Mouse (Mus musculus) midbrain, embryonic 12.5 days (tissue): ENCODE measurements at regions not wholly inside any gene's neighbourhood (a gene's known extent, or its start where the extent isn't known, plus 50 kb on each side); places are given as distances from the start of the nearest gene placed in this dataset.

Experiments
- ATAC-seq: fragments of 200-750 bp; cut with Nextera tagmentation; 2 replicates; pipeline ENCODE4 v1.8.0; 2017; ENCODE audit warnings: low read depth, moderate TSS enrichment, moderate library complexity; ENCODE audit not compliant: low FRiP score
- H3K27ac ChIP-seq: fragments of 300-500 bp; sonication (generic); replicated peaks from 2 replicates; pipeline ENCODE4 v1.5.1; 2016; ENCODE audit warnings: mild to moderate bottlenecking
- H3K27me3 ChIP-seq: fragments of 300-500 bp; sonication (generic); 2 replicates; pipeline ENCODE4 v1.6.1; 2016; ENCODE audit warnings: mild to moderate bottlenecking
- H3K36me3 ChIP-seq: fragments of 300-500 bp; sonication (generic); 2 replicates; pipeline ENCODE4 v1.6.1; 2016
- H3K4me1 ChIP-seq: fragments of 300-500 bp; sonication (generic); 2 replicates; pipeline ENCODE4 v1.6.1; 2016
- H3K4me2 ChIP-seq: fragments of 300-500 bp; sonication (generic); replicated peaks from 2 replicates; pipeline ENCODE4 v1.6.1; 2016; ENCODE audit warnings: mild to moderate bottlenecking, moderate library complexity
- H3K4me3 ChIP-seq: fragments of 300-500 bp; sonication (generic); 2 replicates; pipeline ENCODE4 v1.5.1; 2016; ENCODE audit warnings: mild to moderate bottlenecking
- H3K9ac ChIP-seq: fragments of 300-500 bp; sonication (generic); replicated peaks from 2 replicates; pipeline ENCODE4 v1.6.1; 2016; ENCODE audit warnings: mild to moderate bottlenecking, moderate library complexity
- H3K9me3 ChIP-seq: fragments of 300-500 bp; sonication (generic); 2 replicates; pipeline ENCODE4 v1.6.1; 2016; ENCODE audit warnings: mild to moderate bottlenecking
- WGBS: fragments of 180-500 bp; shearing (Covaris S2); methylation state at CpG from one replicate; pipeline ENCODE4 v1.1.7; 2016; 5-methylcytosine and 5-hydroxymethylcytosine counted together

GRCm38 (mm10) chr15:57589404-57590377 lies 112.3 kb upstream of the Slc22a22 start:
- Histone ChIP-seq H3K36me3 (no peaks in the 10 kb centered on the region), H3K27ac (peak overlapping the region; percentile 42), H3K4me3 (no peak overlapping the region), H3K4me2 (peak overlapping the region; percentile 21; the same call in 1 of the 2 replicates), H3K9me3 (no peaks in the 10 kb centered on the region), H3K4me1 (peaks cover 16% of the 10 kb centered on the region), H3K27me3 (no peaks in the 10 kb centered on the region), H3K9ac (no peak overlapping the region)
- 32% methylated on average over 11 of the region's 12 CpGs for WGBS
- peak; percentile 81 for ATAC-seq

DNA sequence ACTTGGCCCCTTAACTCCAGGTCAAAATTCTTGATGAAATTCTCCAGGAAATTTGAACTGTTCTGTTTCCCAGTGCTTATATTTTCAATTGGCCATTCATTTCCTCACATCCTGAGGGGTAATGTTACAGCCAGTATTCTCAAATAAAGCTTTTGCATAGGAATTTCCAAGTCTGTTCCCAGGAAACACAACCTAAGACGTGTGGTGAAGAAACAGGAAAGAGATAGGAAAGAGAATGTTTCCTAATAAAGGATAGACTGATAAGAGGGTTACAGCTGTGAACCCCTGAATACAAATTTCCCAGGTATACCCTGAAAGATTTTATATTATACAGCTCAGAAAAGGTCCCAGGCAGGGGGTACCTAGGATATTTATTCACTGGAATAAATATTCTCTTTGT lies 108.0 kb upstream of the Slc22a22 start:
- H3K4me3 ChIP-seq = no peak overlapping the region
- ATAC-seq = no peak
- H3K9ac ChIP-seq = no peak overlapping the region
- no peak overlapping the region for H3K27ac ChIP-seq
- H3K9me3 ChIP-seq = no peaks in the 10 kb centered on the region
- peaks cover 11% of the 10 kb centered on the region for H3K4me1 ChIP-seq
- no peak overlapping the region for H3K4me2 ChIP-seq
- no peaks in the 10 kb centered on the region for H3K27me3 ChIP-seq
- no peaks in the 10 kb centered on the region for H3K36me3 ChIP-seq
- WGBS = 82% methylated on average over 1 of the region's 1 CpGs

- WGBS = 92% methylated on average over 11 of the region's 11 CpGs
- H3K27ac ChIP-seq = no peak overlapping the region
- H3K4me1 ChIP-seq = peaks cover 3% of the 10 kb centered on the region
- H3K9me3 ChIP-seq = no peaks in the 10 kb centered on the region
- no peak overlapping the region for H3K4me3 ChIP-seq
- H3K27me3 ChIP-seq = no peaks in the 10 kb centered on the region
- no peaks in the 10 kb centered on the region for H3K36me3 ChIP-seq
- ATAC-seq = no peak
- H3K4me2 ChIP-seq = no peak overlapping the region
- H3K9ac ChIP-seq = no peak overlapping the region
Measured at GRCm38 (mm10) chr15:57584498-57584897, 107.1 kb upstream of the Slc22a22 start.

- Histone ChIP-seq H3K27ac (no peak overlapping the region), H3K27me3 (no peaks in the 10 kb centered on the region), H3K4me2 (no peak overlapping the region), H3K4me1 (no peaks in the 10 kb centered on the region), H3K9ac (no peak overlapping the region), H3K36me3 (no peaks in the 10 kb centered on the region), H3K9me3 (no peaks in the 10 kb centered on the region), H3K4me3 (no peak overlapping the region)
- ATAC-seq = no peak
Measured at GRCm38 (mm10) chr15:57581266-57581665, 103.8 kb upstream of the Slc22a22 start.

DNA sequence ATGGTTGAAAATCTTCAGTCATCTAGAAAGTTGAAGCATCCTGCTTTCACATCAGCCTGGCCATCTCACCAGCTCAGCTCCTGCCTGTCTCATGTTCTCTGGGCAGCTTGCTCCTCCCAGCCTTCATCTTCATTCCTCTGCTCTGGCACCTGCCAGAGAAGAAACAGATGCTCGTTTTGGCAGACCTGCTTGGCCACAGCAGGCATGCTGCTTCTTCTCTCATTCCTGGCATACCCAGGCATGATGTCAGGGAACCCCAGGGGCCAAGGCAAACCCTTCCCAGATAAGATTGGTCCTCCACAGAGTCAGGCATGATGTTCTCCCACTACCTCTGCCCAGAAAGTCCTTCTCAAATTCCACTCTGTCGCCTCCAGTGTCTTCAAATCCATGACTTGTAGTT lies 101.4 kb upstream of the Slc22a22 start:
- Histone ChIP-seq H3K4me2 (no peak overlapping the region), H3K27ac (no peak overlapping the region), H3K36me3 (no peaks in the 10 kb centered on the region), H3K9ac (no peak overlapping the region), H3K9me3 (no peaks in the 10 kb centered on the region), H3K27me3 (no peaks in the 10 kb centered on the region), H3K4me3 (no peak overlapping the region), H3K4me1 (no peaks in the 10 kb centered on the region)
- no peak for ATAC-seq
- 65% methylated on average over 2 of the region's 2 CpGs for WGBS

DNA sequence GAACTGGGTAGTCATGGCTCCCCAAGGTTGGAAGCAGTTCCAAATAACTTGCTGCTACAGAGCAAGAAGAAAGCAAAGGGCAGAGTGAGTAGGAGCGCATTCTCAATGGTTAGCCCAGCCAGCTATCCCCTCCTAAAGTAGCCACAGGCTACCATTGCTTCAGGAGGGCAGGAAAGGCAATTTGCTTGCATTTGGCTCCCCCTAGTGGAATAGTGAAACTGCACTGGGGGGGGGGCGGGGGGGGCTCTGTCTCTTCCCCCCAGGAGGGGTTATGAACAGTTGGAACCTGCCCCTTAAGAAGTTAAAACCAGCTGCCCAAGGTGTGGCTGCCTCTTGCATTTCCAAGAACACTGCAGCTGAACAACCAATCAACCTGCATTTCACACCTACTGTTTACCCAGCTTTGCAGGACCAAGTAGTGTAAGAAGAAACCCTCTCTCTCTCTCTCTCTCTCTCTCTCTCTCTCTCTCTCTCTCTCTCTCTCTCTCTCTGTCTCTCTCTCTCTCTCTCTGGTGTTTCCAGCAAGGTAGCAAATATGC lies 96.7 kb upstream of the Slc22a22 start:
- H3K27me3 ChIP-seq = no peaks in the 10 kb centered on the region
- WGBS = 44% methylated on average over 2 of the region's 2 CpGs
- no peaks in the 10 kb centered on the region for H3K9me3 ChIP-seq
- H3K36me3 ChIP-seq = no peaks in the 10 kb centered on the region
- ATAC-seq = no peak
- no peak overlapping the region for H3K4me2 ChIP-seq
- H3K9ac ChIP-seq = no peak overlapping the region
- H3K4me3 ChIP-seq = no peak overlapping the region
- no peaks in the 10 kb centered on the region for H3K4me1 ChIP-seq
- H3K27ac ChIP-seq = no peak overlapping the region

- no peaks in the 10 kb centered on the region for H3K36me3 ChIP-seq
- H3K9ac ChIP-seq = no peak overlapping the region
- WGBS = 80% methylated on average over 3 of the region's 3 CpGs
- H3K9me3 ChIP-seq = no peaks in the 10 kb centered on the region
- no peaks in the 10 kb centered on the region for H3K27me3 ChIP-seq
- no peak for ATAC-seq
- no peak overlapping the region for H3K4me2 ChIP-seq
- no peak overlapping the region for H3K27ac ChIP-seq
- H3K4me3 ChIP-seq = no peak overlapping the region
- no peaks in the 10 kb centered on the region for H3K4me1 ChIP-seq
Measured at GRCm38 (mm10) chr15:57572460-57572859, 95.0 kb upstream of the Slc22a22 start.

GRCm38 (mm10) chr15:57568006-57568630 lies 90.7 kb upstream of the Slc22a22 start:
- Histone ChIP-seq H3K4me3 (no peak overlapping the region), H3K27ac (no peak overlapping the region), H3K4me2 (no peak overlapping the region), H3K9me3 (no peaks in the 10 kb centered on the region), H3K27me3 (no peaks in the 10 kb centered on the region), H3K9ac (no peak overlapping the region), H3K36me3 (no peaks in the 10 kb centered on the region), H3K4me1 (no peaks in the 10 kb centered on the region)
- no peak for ATAC-seq
- 66% methylated on average over 5 of the region's 5 CpGs for WGBS

DNA sequence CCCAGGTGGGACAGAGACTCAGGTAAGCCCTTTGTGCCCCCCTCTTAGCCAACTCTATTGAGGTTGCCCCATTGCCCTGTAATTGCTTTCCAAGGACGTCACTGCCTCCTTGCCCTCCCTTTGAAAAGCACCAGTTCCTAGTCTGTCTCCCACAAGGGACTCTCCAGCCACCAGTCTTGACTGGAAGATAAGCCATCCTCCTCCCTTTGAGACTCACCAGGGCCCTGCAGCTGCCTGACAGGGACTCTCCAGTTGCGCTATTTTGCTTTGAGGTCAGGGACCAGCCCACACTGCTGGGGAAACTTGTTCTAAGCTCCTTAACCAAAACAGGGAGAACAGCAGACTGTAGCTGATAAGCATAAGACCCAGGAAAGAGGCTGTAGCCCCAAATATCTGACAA lies 69.7 kb upstream of the Slc22a22 start:
- Histone ChIP-seq H3K4me1 (no peaks in the 10 kb centered on the region), H3K9ac (no peak overlapping the region), H3K27me3 (no peaks in the 10 kb centered on the region), H3K27ac (no peak overlapping the region), H3K4me3 (no peak overlapping the region), H3K4me2 (no peak overlapping the region), H3K9me3 (no peaks in the 10 kb centered on the region), H3K36me3 (no peaks in the 10 kb centered on the region)
- ATAC-seq = no peak
- 24% methylated on average over 2 of the region's 2 CpGs for WGBS

DNA sequence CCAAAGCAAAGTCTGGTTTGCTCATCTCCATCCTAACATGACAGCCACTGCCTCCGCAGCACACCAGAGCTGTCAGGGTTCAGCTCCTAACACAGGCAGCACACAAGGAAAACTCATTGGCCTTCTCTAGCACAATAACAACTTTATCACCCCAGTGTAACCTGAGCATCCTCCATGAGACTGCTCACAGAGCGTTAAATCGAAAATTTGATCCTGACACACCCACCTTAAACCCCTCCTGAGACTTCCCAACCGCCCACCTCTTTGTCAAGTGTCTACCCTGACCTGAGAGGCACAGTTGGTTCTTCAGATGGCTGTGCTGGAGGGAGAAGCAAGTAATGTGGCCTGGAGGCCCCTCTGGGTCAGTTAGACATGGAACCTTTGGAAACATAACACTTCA lies 67.7 kb upstream of the Slc22a22 start:
- H3K27me3 ChIP-seq = no peaks in the 10 kb centered on the region
- H3K9me3 ChIP-seq = no peaks in the 10 kb centered on the region
- 77% methylated on average over 4 of the region's 4 CpGs for WGBS
- no peak overlapping the region for H3K4me2 ChIP-seq
- no peak overlapping the region for H3K4me3 ChIP-seq
- no peak for ATAC-seq
- H3K27ac ChIP-seq = no peak overlapping the region
- H3K4me1 ChIP-seq = no peaks in the 10 kb centered on the region
- H3K36me3 ChIP-seq = no peaks in the 10 kb centered on the region
- no peak overlapping the region for H3K9ac ChIP-seq

GRCm38 (mm10) chr15:57543985-57544384 lies 66.6 kb upstream of the Slc22a22 start:
- WGBS = 82% methylated on average over 3 of the region's 3 CpGs
- Histone ChIP-seq H3K27me3 (no peaks in the 10 kb centered on the region), H3K9me3 (no peaks in the 10 kb centered on the region), H3K4me1 (no peaks in the 10 kb centered on the region), H3K27ac (no peak overlapping the region), H3K4me3 (no peak overlapping the region), H3K4me2 (no peak overlapping the region), H3K36me3 (no peaks in the 10 kb centered on the region), H3K9ac (no peak overlapping the region)
- ATAC-seq = no peak

GRCm38 (mm10) chr15:57542630-57543029 lies 65.2 kb upstream of the Slc22a22 start:
- Histone ChIP-seq H3K4me2 (no peak overlapping the region), H3K9me3 (no peaks in the 10 kb centered on the region), H3K9ac (no peak overlapping the region), H3K27ac (no peak overlapping the region), H3K4me3 (no peak overlapping the region), H3K27me3 (no peaks in the 10 kb centered on the region), H3K4me1 (no peaks in the 10 kb centered on the region), H3K36me3 (no peaks in the 10 kb centered on the region)
- WGBS = 23% methylated on average over 3 of the region's 3 CpGs
- no peak for ATAC-seq
